Mouse (Mus musculus) myocyte (in vitro differentiated cells): Measurements from ENCODE around the gene Adam11. TPM values are rescaled to one million over a fixed set of nuclear protein-coding genes. Genes with fewer than 3 reads are reported as not detected.

Experiments used
- H3K27me3 ChIP-seq: one replicate; pipeline ENCODE4 v1.6.1; 2011; ENCODE audit not compliant: control insufficient read depth, insufficient read depth, insufficient read length
- H3K36me3 ChIP-seq: one replicate; pipeline ENCODE4 v1.6.1; 2011; ENCODE audit not compliant: control insufficient read depth, insufficient read depth
- H3K4me2 ChIP-seq: one replicate; pipeline ENCODE4 v1.6.1; 2011; ENCODE audit warnings: low read depth, control low read depth
- H3K4me3 ChIP-seq: one replicate; pipeline ENCODE4 v1.5.1; 2011; ENCODE audit warnings: mild to moderate bottlenecking, control low read depth, moderate library complexity
- H3K79me2 ChIP-seq: one replicate; pipeline ENCODE4 v1.6.1; 2011; ENCODE audit not compliant: control insufficient read depth, insufficient read depth
- H3ac ChIP-seq: one replicate; pipeline ENCODE4 v1.6.1; 2011; ENCODE audit not compliant: control insufficient read depth, insufficient read length
- CEBPB ChIP-seq: IDR thresholded peaks from 2 replicates; pipeline ENCODE4 v1.6.1; 2011; ENCODE audit warnings: mild to moderate bottlenecking, moderate library complexity; ENCODE audit not compliant: poor library complexity, insufficient read depth, severe bottlenecking
- E2F4 ChIP-seq: IDR thresholded peaks from one replicate; pipeline ENCODE4 v1.6.1; 2011; ENCODE audit warnings: mild to moderate bottlenecking, control low read depth, moderate library complexity; ENCODE audit not compliant: insufficient read depth
- MAX ChIP-seq: IDR thresholded peaks from one replicate; pipeline ENCODE4 v1.6.1; 2011; ENCODE audit warnings: low read depth, mild to moderate bottlenecking, control low read depth
- MYOD1 ChIP-seq, 3 experiments: IDR thresholded peaks; one replicate each; pipeline ENCODE4 v1.6.1; 2011; ENCODE audit warnings: control low read depth in 2 of 3, low read depth in 2 of 3, mild to moderate bottlenecking in 2 of 3, moderate library complexity in 1 of 3; ENCODE audit not compliant: insufficient read length in 2 of 3, control insufficient read depth in 1 of 3
- MYOG ChIP-seq, 3 experiments: IDR thresholded peaks; one replicate each; pipeline ENCODE4 v1.6.1; 2011; ENCODE audit warnings: control low read depth in 2 of 3, low read depth in 2 of 3, mild to moderate bottlenecking in 2 of 3; ENCODE audit not compliant: insufficient read length in 2 of 3, control insufficient read depth in 1 of 3, insufficient read depth in 1 of 3
- POLR2A ChIP-seq: IDR thresholded peaks from one replicate; pipeline ENCODE4 v1.6.1; 2011; ENCODE audit warnings: low read depth, mild to moderate bottlenecking, control low read depth, moderate library complexity; ENCODE audit not compliant: insufficient read length
- POLR2AphosphoS2 ChIP-seq: IDR thresholded peaks from one replicate; pipeline ENCODE4 v1.6.1; 2011; ENCODE audit warnings: low read depth, control low read depth; ENCODE audit not compliant: insufficient read length
- REST ChIP-seq: IDR thresholded peaks from one replicate; pipeline ENCODE4 v1.6.1; 2011; ENCODE audit warnings: mild to moderate bottlenecking, control low read depth, moderate library complexity; ENCODE audit not compliant: insufficient read depth, insufficient read length
- SRF ChIP-seq: IDR thresholded peaks from one replicate; pipeline ENCODE4 v1.6.1; 2011; ENCODE audit warnings: low read depth; ENCODE audit not compliant: control insufficient read depth, insufficient read length
- TCF12 ChIP-seq: IDR thresholded peaks from one replicate; pipeline ENCODE4 v1.6.1; 2011; ENCODE audit warnings: mild to moderate bottlenecking, control low read depth; ENCODE audit not compliant: poor library complexity, insufficient read depth, severe bottlenecking
- TCF3 ChIP-seq: IDR thresholded peaks from one replicate; pipeline ENCODE4 v1.6.1; 2011; ENCODE audit warnings: low read depth, control low read depth; ENCODE audit not compliant: insufficient read length
- USF1 ChIP-seq: IDR thresholded peaks from one replicate; pipeline ENCODE4 v1.6.1; 2011; ENCODE audit warnings: low read depth, mild to moderate bottlenecking, control low read depth, moderate library complexity
- polyA plus RNA-seq: library from polyadenylated mRNA; unstranded; fragments of >200 nt; fragmentation: generic; extraction: Trizol; gene quantifications from one replicate; pipeline ENCODE4 v1.2.1, GENCODE M21; 2012; ENCODE audit warnings: missing spikeins

Gene Adam11
- polyA plus RNA-seq, 1 experiment, result 0.19 TPM

GRCm38 (mm10) chr11:102781523-102781922 lies 20.3 kb downstream of the Adam11 start:
- no peaks in the 10 kb centered on the region for H3K36me3 ChIP-seq
- TF ChIP-seq USF1 (no peak), TCF3 (no peak), REST (no peak), MYOD1 (IDR thresholded peaks at IDR 0.05; ENCODE audit: control insufficient read depth in 1 of 3, insufficient read length in 2 of 3, low read depth in 2 of 3) (no peak), POLR2A (no peak), MAX (no peak), POLR2AphosphoS2 (no peak), CEBPB (no peak), MYOG (IDR thresholded peaks at IDR 0.05; ENCODE audit: control insufficient read depth in 1 of 3, insufficient read depth in 1 of 3, insufficient read length in 2 of 3, low read depth in 2 of 3) (no peak), TCF12 (no peak)
- no peak overlapping the region for H3K4me3 ChIP-seq
- no peak overlapping the region for H3K4me2 ChIP-seq
- H3ac ChIP-seq, result no peak overlapping the region
- no peaks in the 10 kb centered on the region for H3K79me2 ChIP-seq
- H3K27me3 ChIP-seq, result no peaks in the 10 kb centered on the region

GRCm38 (mm10) chr11:102783443-102783842 lies 22.2 kb downstream of the Adam11 start:
- Histone ChIP-seq H3K4me2 (no peak overlapping the region), H3K36me3 (no peaks in the 10 kb centered on the region), H3K79me2 (no peaks in the 10 kb centered on the region), H3ac (no peak overlapping the region), H3K4me3 (no peak overlapping the region), H3K27me3 (no peaks in the 10 kb centered on the region)
- TF ChIP-seq TCF12 (no peak), REST (no peak), USF1 (no peak), MYOD1 (IDR thresholded peaks at IDR 0.05; ENCODE audit: control insufficient read depth in 1 of 3, insufficient read length in 2 of 3, low read depth in 2 of 3) (no peak), SRF (no peak), POLR2AphosphoS2 (no peak), POLR2A (no peak), MYOG (IDR thresholded peaks at IDR 0.05; ENCODE audit: control insufficient read depth in 1 of 3, insufficient read depth in 1 of 3, insufficient read length in 2 of 3, low read depth in 2 of 3) (no peak), MAX (no peak), E2F4 (no peak), CEBPB (no peak), TCF3 (no peak)

- TF ChIP-seq MYOG (IDR thresholded peaks at IDR 0.05; ENCODE audit: control insufficient read depth in 1 of 3, insufficient read depth in 1 of 3, insufficient read length in 2 of 3, low read depth in 2 of 3) (no peak), SRF (no peak), POLR2A (no peak), POLR2AphosphoS2 (no peak), TCF3 (no peak), E2F4 (no peak), REST (no peak), TCF12 (no peak), MAX (no peak), MYOD1 (IDR thresholded peaks at IDR 0.05; ENCODE audit: control insufficient read depth in 1 of 3, insufficient read length in 2 of 3, low read depth in 2 of 3) (no peak)
- Histone ChIP-seq H3K4me2 (no peak overlapping the region), H3K27me3 (no peaks in the 10 kb centered on the region), H3ac (no peak overlapping the region), H3K4me3 (no peak overlapping the region), H3K36me3 (no peaks in the 10 kb centered on the region), H3K79me2 (no peaks in the 10 kb centered on the region)
Measured at GRCm38 (mm10) chr11:102787688-102788177, 26.5 kb downstream of the Adam11 start.

- H3K36me3 ChIP-seq, result no peaks in the 10 kb centered on the region
- H3K27me3 ChIP-seq, result no peaks in the 10 kb centered on the region
- H3K79me2 ChIP-seq, result no peaks in the 10 kb centered on the region
- H3K4me2 ChIP-seq, result peak overlapping the region; percentile 3
- TF ChIP-seq REST (no peak), MAX (no peak), TCF3 (no peak), USF1 (no peak), TCF12 (no peak), MYOG (IDR thresholded peaks at IDR 0.05; ENCODE audit: control insufficient read depth in 1 of 3, insufficient read depth in 1 of 3, insufficient read length in 2 of 3, low read depth in 2 of 3) (peak in 1 of 3 experiments; percentile 12), MYOD1 (IDR thresholded peaks at IDR 0.05; ENCODE audit: control insufficient read depth in 1 of 3, insufficient read length in 2 of 3, low read depth in 2 of 3) (peak in 1 of 3 experiments; percentile 17)
- no peak overlapping the region for H3K4me3 ChIP-seq
- no peak overlapping the region for H3ac ChIP-seq
Measured at GRCm38 (mm10) chr11:102791682-102792445, 30.6 kb downstream of the Adam11 start.

GRCm38 (mm10) chr11:102794157-102794556 lies 32.9 kb downstream of the Adam11 start:
- TF ChIP-seq CEBPB (no peak), POLR2AphosphoS2 (no peak), E2F4 (no peak), MYOD1 (IDR thresholded peaks at IDR 0.05; ENCODE audit: control insufficient read depth in 1 of 3, insufficient read length in 2 of 3, low read depth in 2 of 3) (no peak), SRF (no peak), TCF3 (no peak), TCF12 (no peak), REST (no peak), USF1 (no peak), POLR2A (no peak)
- H3K27me3 ChIP-seq, result no peaks in the 10 kb centered on the region
- H3K79me2 ChIP-seq, result no peaks in the 10 kb centered on the region
- no peak overlapping the region for H3K4me3 ChIP-seq
- H3K4me2 ChIP-seq, result no peak overlapping the region
- no peak overlapping the region for H3ac ChIP-seq
- peaks cover 3% of the 10 kb centered on the region for H3K36me3 ChIP-seq
